Mouse (Mus musculus): ENCODE data around the gene Skor1.

- TF ChIP-seq CTCF (IDR thresholded peaks at IDR 0.05; ENCODE audit: borderline replicate concordance, control insufficient read depth, extremely low read depth, insufficient read depth, low read length, poor library complexity) (no peak), POLR2A (IDR thresholded peaks at IDR 0.05; ENCODE audit: control insufficient read depth, extremely low read depth, insufficient read depth, low read length, poor library complexity) (no peak)
These were observed 9.1 kb downstream of the Skor1 start for GRCm38 (mm10) chr9:63139661-63140060.
